Mouse (Mus musculus): Measurements from ENCODE around the gene Hist1h3f. TPM values are rescaled to one million over a fixed set of nuclear protein-coding genes. Genes with fewer than 3 reads are reported as not detected.
"Not testable (repeated sequence)": the region's sequence is repeated elsewhere in the genome, so short reads cannot be mapped to it uniquely, and the experiment has no call there.

Hist1h3f gene
- polyA plus RNA-seq, 1 experiment = 3.0 TPM

DNA sequence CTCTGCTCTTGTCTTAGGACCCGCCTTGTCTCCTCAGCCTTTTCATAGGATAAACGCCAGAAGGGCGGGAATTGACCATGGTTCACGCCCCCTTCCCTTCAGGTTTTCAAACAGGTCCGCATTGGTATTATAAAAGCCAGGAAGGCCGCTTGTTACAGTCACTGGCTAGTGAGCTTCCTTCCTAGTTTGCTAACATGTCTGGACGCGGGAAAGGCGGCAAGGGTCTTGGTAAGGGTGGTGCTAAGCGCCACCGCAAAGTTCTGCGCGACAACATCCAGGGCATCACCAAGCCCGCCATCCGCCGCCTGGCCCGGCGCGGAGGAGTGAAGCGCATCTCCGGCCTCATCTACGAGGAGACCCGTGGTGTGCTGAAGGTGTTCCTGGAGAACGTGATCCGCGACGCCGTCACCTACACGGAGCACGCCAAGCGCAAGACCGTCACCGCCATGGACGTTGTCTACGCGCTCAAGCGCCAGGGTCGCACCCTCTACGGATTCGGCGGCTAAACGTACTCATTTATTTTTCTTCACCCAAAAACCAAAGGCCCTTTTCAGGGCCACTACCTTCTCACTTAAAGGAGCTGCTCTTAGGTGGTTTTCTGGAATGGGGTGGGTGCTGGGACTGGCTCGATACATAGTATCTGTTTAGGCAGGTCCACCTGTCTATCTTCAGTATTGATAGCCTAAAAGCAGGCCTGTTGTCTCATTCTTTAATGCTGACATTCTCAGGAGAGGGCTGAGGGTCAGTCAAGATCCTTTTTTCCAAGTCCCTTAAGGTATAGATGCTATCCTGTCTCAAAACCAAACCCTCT, 37.8 kb downstream of the Hist1h3f start, which contains the start of gene Hist1h4d:
Gene Hist1h4d (plus strand): TSS at position 191 of the 811 bp plus-strand sequence.
- WGBS = under 1% methylated on average over 43 of the region's 43 CpGs
- no peaks in the 10 kb centered on the region; the same call in 1 of the 2 replicates for H3K4me1 ChIP-seq (ENCODE audit: control insufficient read depth, insufficient read depth, low read length)
- no peak for TF ChIP-seq CTCF (IDR thresholded peaks at IDR 0.05; ENCODE audit: control insufficient read depth, insufficient read depth, low read length)
- TF ChIP-seq POLR2A (IDR thresholded peaks at IDR 0.05; ENCODE audit: borderline replicate concordance, control insufficient read depth, low read depth, low read length) = peak; percentile 100

GRCm38 (mm10) chr13:23582219-23583056, 38.6 kb downstream of the Hist1h3f start:
- TF ChIP-seq POLR2A (IDR thresholded peaks at IDR 0.05; ENCODE audit: borderline replicate concordance, control insufficient read depth, low read depth, low read length) (no peak), CTCF (IDR thresholded peaks at IDR 0.05; ENCODE audit: control insufficient read depth, insufficient read depth, low read length) (no peak)
- 22% methylated on average over 6 of the region's 6 CpGs for WGBS
- H3K27ac ChIP-seq (ENCODE audit: control insufficient read depth, insufficient read depth, low read depth, low read length, poor library complexity) = peak overlapping the region; percentile 97
- H3K4me3 ChIP-seq (replicated peaks; ENCODE audit: control insufficient read depth, low read depth, low read length) = peak overlapping the region; percentile 74
- H3K4me1 ChIP-seq (ENCODE audit: control insufficient read depth, insufficient read depth, low read length) = peaks cover 1% of the 10 kb centered on the region; the same call in 1 of the 2 replicates

More for the DNA sequence above, 37.8 kb downstream of the Hist1h3f start, which contains the start of gene Hist1h4d:
- H3K27ac ChIP-seq (ENCODE audit: control insufficient read depth, insufficient read depth, low read depth, low read length, poor library complexity) = peak within 1 kb of the TSS; percentile 97
- peak within 1 kb of the TSS; percentile 74 for H3K4me3 ChIP-seq (replicated peaks; ENCODE audit: control insufficient read depth, low read depth, low read length)

DNA sequence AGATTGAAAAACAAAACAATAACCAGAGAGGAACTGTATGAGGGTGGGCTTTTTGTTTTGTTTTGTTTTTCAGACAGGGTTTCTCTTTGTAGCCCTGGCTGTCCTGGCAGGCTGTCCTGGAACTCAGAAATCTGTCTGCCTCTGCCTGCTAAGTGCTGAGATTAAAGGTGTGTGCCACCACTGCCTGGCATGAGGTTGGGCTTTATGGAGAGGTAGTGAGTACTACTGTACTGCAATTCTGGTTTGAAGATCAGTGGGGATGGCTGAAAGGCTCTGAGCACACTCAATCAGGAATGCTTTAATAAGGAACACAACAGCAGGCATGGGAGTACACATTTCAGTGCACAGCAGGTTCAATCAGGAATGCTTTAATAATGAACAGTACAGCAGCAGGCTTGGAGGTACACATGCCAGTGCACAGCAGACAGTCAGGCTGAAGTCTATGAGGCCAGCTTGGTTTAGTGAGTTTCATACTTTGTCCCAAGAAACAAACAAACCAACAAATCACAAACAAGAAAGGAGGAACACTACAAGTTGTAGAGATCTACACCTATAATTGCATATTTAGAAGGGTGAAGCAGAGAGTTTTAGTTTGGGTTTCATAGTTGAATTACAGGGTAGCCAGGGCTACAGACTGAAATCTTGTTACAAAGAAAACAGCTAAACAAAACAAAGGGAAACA, 39.7 kb downstream of the Hist1h3f start:
- TF ChIP-seq POLR2A (IDR thresholded peaks at IDR 0.05; ENCODE audit: borderline replicate concordance, control insufficient read depth, low read depth, low read length) (no peak), CTCF (IDR thresholded peaks at IDR 0.05; ENCODE audit: control insufficient read depth, insufficient read depth, low read length) (no peak)
- peaks cover 3% of the 10 kb centered on the region; the same call in 1 of the 2 replicates for H3K4me1 ChIP-seq (ENCODE audit: control insufficient read depth, insufficient read depth, low read length)
- peak overlapping the region; percentile 67; the same call in 1 of the 2 replicates for H3K27ac ChIP-seq (ENCODE audit: control insufficient read depth, insufficient read depth, low read depth, low read length, poor library complexity)
- no peak overlapping the region for H3K4me3 ChIP-seq (replicated peaks; ENCODE audit: control insufficient read depth, low read depth, low read length)

- Histone ChIP-seq H3K4me1 (ENCODE audit: control insufficient read depth, insufficient read depth, low read length) (peaks cover 3% of the 10 kb centered on the region; the same call in 1 of the 2 replicates), H3K4me3 (replicated peaks; ENCODE audit: control insufficient read depth, low read depth, low read length) (peak overlapping the region; percentile 38), H3K27ac (ENCODE audit: control insufficient read depth, insufficient read depth, low read depth, low read length, poor library complexity) (peak overlapping the region; percentile 70)
- no peak for TF ChIP-seq POLR2A (IDR thresholded peaks at IDR 0.05; ENCODE audit: borderline replicate concordance, control insufficient read depth, low read depth, low read length)
- no peak for TF ChIP-seq CTCF (IDR thresholded peaks at IDR 0.05; ENCODE audit: control insufficient read depth, insufficient read depth, low read length)
These were observed 40.5 kb downstream of the Hist1h3f start for GRCm38 (mm10) chr13:23584331-23584730.

DNA sequence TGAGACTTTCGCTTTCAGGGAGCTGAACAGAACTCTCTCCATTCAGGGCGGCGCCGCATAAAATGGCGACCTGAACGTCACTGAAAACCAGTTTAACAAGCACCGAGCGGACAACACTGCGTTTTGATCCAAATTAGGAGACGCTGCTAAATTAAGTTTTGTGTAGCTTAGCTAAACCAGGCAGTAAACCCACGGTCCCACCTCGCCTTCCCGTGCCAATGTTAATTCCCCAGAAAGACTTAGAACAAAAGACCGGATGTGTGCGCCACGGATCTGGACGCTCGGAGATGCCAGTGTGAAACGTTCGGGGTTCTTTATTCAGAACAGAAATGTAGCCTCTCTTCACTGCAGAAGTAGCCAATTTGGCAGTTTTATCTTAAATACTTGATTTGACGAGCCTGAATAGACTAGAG, 41.2 kb downstream of the Hist1h3f start:
- Histone ChIP-seq H3K4me3 (replicated peaks; ENCODE audit: control insufficient read depth, low read depth, low read length) (peak overlapping the region; percentile 65), H3K27ac (ENCODE audit: control insufficient read depth, insufficient read depth, low read depth, low read length, poor library complexity) (peak overlapping the region; percentile 89), H3K4me1 (ENCODE audit: control insufficient read depth, insufficient read depth, low read length) (peaks cover 3% of the 10 kb centered on the region; the same call in 1 of the 2 replicates)
- under 1% methylated on average over 21 of the region's 21 CpGs for WGBS
- no peak for TF ChIP-seq CTCF (IDR thresholded peaks at IDR 0.05; ENCODE audit: control insufficient read depth, insufficient read depth, low read length)
- TF ChIP-seq POLR2A (IDR thresholded peaks at IDR 0.05; ENCODE audit: borderline replicate concordance, control insufficient read depth, low read depth, low read length) = 0 out of 2 replicates have a peak, but pooled peaks have one; percentile 36

- Histone ChIP-seq H3K27ac (ENCODE audit: control insufficient read depth, insufficient read depth, low read depth, low read length, poor library complexity) (peak overlapping the region; percentile 89), H3K4me3 (replicated peaks; ENCODE audit: control insufficient read depth, low read depth, low read length) (peak overlapping the region; percentile 65)
- TF ChIP-seq POLR2A (IDR thresholded peaks at IDR 0.05; ENCODE audit: borderline replicate concordance, control insufficient read depth, low read depth, low read length) = peak; percentile 92
- H3K4me1 ChIP-seq (ENCODE audit: control insufficient read depth, insufficient read depth, low read length) = not testable (repeated sequence)
- under 1% methylated on average over 35 of the region's 36 CpGs for WGBS
These were observed 41.7 kb downstream of the Hist1h3f start for GRCm38 (mm10) chr13:23585442-23586098.

GRCm38 (mm10) chr13:23586099-23586939, 42.5 kb downstream of the Hist1h3f start:
- H3K4me1 ChIP-seq (ENCODE audit: control insufficient read depth, insufficient read depth, low read length) = peaks cover 3% of the 10 kb centered on the region; the same call in 1 of the 2 replicates
- WGBS = 3% methylated on average over 22 of the region's 22 CpGs
- H3K27ac ChIP-seq (ENCODE audit: control insufficient read depth, insufficient read depth, low read depth, low read length, poor library complexity) = peak overlapping the region; percentile 89
- peak overlapping the region; percentile 56 for H3K4me3 ChIP-seq (replicated peaks; ENCODE audit: control insufficient read depth, low read depth, low read length)
- no peak for TF ChIP-seq POLR2A (IDR thresholded peaks at IDR 0.05; ENCODE audit: borderline replicate concordance, control insufficient read depth, low read depth, low read length)
- TF ChIP-seq CTCF (IDR thresholded peaks at IDR 0.05; ENCODE audit: control insufficient read depth, insufficient read depth, low read length) = no peak
